In the genomic region with DNA sequence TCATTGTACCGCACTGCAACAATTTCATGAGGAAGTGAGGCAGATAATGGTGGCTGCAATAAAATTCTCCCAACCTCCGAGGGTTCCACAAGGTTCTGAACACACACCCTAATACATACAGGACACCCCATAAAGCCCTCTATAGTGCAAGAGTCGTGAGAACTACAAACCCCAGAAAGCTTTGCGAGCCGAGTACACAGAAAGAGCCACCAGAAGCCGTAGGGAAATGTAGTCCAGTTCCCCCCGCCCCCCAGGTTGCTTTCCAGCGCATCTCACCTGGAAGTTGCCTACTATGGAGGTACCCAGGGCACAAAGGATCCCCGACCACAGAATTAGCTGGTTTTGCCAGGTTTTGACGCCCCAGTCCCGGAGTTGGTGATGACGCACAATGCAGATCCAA, we compare ENCODE assay signal across 8 mouse cellular contexts. TPM values are rescaled to one million over a fixed set of nuclear protein-coding genes. Genes with fewer than 3 reads are reported as not detected.
A peak's percentile ranks its signal among the peaks of the same experiment; 100 is the strongest.
DNase-seq lines count a peak whose midpoint lies in the region; ATAC-seq and TF ChIP-seq lines count a peak whose summit lies in the region.

No protein-coding gene starts in this region.

- 41% methylated on average over 12 of the region's 12 CpGs for WGBS in forebrain, embryonic 11.5 days
- WGBS in intestine, postnatal 0 days: 25% methylated on average over 12 of the region's 12 CpGs
- whole genome bisulfite sequencing in lung, adult 2 months: 33% methylated on average over 12 of the region's 12 CpGs

- no peak overlapping the region for H3K4me3 ChIP-seq in CH12.LX (replicated peaks in 1 of 3; ENCODE audit: low read depth in 2 of 3, low read length in 2 of 3, poor library complexity in 1 of 3)
- H3K4me3 ChIP-seq in forebrain, embryonic 11.5 days (ENCODE audit: low read depth, low read length): peak overlapping the region; percentile 18; the same call in 1 of the 2 replicates
- peak overlapping the region; percentile 45 for H3K4me3 ChIP-seq in intestine, postnatal 0 days (ENCODE audit: low read depth, low read length)
- H3K4me3 ChIP-seq in lung, adult 2 months (replicated peaks; ENCODE audit: extremely low read depth, low read depth, low read length): peak overlapping the region; percentile 60

- no peak overlapping the region for H3K4me2 ChIP-seq in CH12.LX (ENCODE audit: insufficient read depth, low read depth, poor library complexity, severe bottlenecking)
- peak overlapping the region; percentile 39 for H3K4me2 ChIP-seq in forebrain, embryonic 11.5 days (ENCODE audit: low read depth, low read length, severe bottlenecking)
- H3K4me2 ChIP-seq in intestine, postnatal 0 days (replicated peaks; ENCODE audit: low read depth): peak overlapping the region; percentile 77

- H3K9ac ChIP-seq in CH12.LX (ENCODE audit: insufficient read depth, low read depth): no peak overlapping the region
- peak overlapping the region; percentile 33; the same call in 1 of the 2 replicates for H3K9ac ChIP-seq in forebrain, embryonic 11.5 days (ENCODE audit: low read length)
- H3K9ac ChIP-seq in intestine, postnatal 0 days (ENCODE audit: low read depth, low read length): peak overlapping the region; percentile 50

- TF ChIP-seq POLR2A in CH12.LX (IDR thresholded peaks at IDR 0.05; ENCODE audit: low read depth, low read length): no peak
- TF ChIP-seq POLR2A in lung, adult 2 months (IDR thresholded peaks at IDR 0.05; ENCODE audit: borderline replicate concordance, extremely low read depth, low read depth, low read length): no peak

- H3K27ac ChIP-seq in CH12.LX (ENCODE audit: insufficient read depth, low read depth): no peak overlapping the region
- H3K27ac ChIP-seq in forebrain, embryonic 11.5 days (ENCODE audit: low read depth, low read length): no peak overlapping the region
- H3K27ac ChIP-seq in intestine, postnatal 0 days (ENCODE audit: low read depth, low read length): peak overlapping the region; percentile 82

- dilution Hi-C loops in CH12.LX (cut with MboI; ENCODE audit: extremely low pct_ligation_motif_present, extremely low pct_unique_long_range_greater_than_20kb, low sequenced_read_pairs): no loop called here

- no peaks in the 10 kb centered on the region for H3K36me3 ChIP-seq in CH12.LX (replicated peaks in 1 of 2; ENCODE audit: control insufficient read depth in 1 of 2, insufficient read depth in 1 of 2, low read length in 1 of 2)
- no peaks in the 10 kb centered on the region for H3K36me3 ChIP-seq in forebrain, embryonic 11.5 days (ENCODE audit: control insufficient read depth, insufficient read depth, low read length)
- H3K36me3 ChIP-seq in intestine, postnatal 0 days (ENCODE audit: control insufficient read depth, insufficient read depth): peaks cover 3% of the 10 kb centered on the region; the same call in 1 of the 2 replicates

- in situ Hi-C loops in CH12.LX (cut with MboI; ENCODE audit: low pct_ligation_motif_present, low pct_unique_long_range_greater_than_20kb, low sequenced_read_pairs): no loop called here

- H3K27me3 ChIP-seq in CH12.LX (replicated peaks): no peaks in the 10 kb centered on the region
- no peaks in the 10 kb centered on the region for H3K27me3 ChIP-seq in forebrain, embryonic 11.5 days (ENCODE audit: control insufficient read depth, insufficient read depth, low read length)
- H3K27me3 ChIP-seq in intestine, postnatal 0 days (replicated peaks; ENCODE audit: control insufficient read depth, insufficient read depth, low read length): no peaks in the 10 kb centered on the region

- peak; percentile 39 for DNase-seq in embryo, embryonic 11 days
- DNase-seq in embryo, embryonic 10 days (ENCODE audit: low spot score): no peak
- DNase-seq in CH12.LX (ENCODE audit: extremely low read depth): no peak
- no peak for DNase-seq in forebrain, embryonic 11.5 days (ENCODE audit: low spot score)
- peak; percentile 34 for DNase-seq in lung, adult 2 months
- DNase-seq in urinary bladder, postnatal 25 days (ENCODE audit: low spot score): no peak

- ATAC-seq in forebrain, embryonic 11.5 days (replicated peaks; ENCODE audit: low FRiP score): no peak
- no peak for ATAC-seq in intestine, postnatal 0 days
- ATAC-seq in neutrophil, adult 5-6 weeks (ENCODE audit: extremely low read depth, insufficient number of reproducible peaks, low FRiP score, poor library complexity, severe bottlenecking): peak; percentile 54

- no peak for TF ChIP-seq RAD21 in CH12.LX (IDR thresholded peaks at IDR 0.05; ENCODE audit: low read depth, low read length)

- no peak for TF ChIP-seq CTCF in CH12.LX (conservative IDR thresholded peaks at IDR 0.05 in 1 of 2, IDR thresholded peaks at IDR 0.05 in 1 of 2; ENCODE audit: low read depth in 2 of 2, low read length in 2 of 2)
- TF ChIP-seq CTCF in intestine, postnatal 0 days (IDR thresholded peaks at IDR 0.05; ENCODE audit: low read depth): no peak
- no peak for TF ChIP-seq CTCF in lung, adult 2 months (IDR thresholded peaks at IDR 0.05; ENCODE audit: insufficient read depth, low read length)

- TF ChIP-seq EP300 in CH12.LX (IDR thresholded peaks at IDR 0.05; ENCODE audit: low read length): no peak

- H3K4me1 ChIP-seq in CH12.LX (ENCODE audit: control insufficient read depth in 1 of 2, insufficient read depth in 2 of 2): peaks cover 0 to 29% of the 10 kb centered on the region in 2 experiments; a peak in 2 of 4 replicates
- H3K4me1 ChIP-seq in forebrain, embryonic 11.5 days (replicated peaks; ENCODE audit: control insufficient read depth, insufficient read depth, low read length): no peaks in the 10 kb centered on the region
- peaks cover 10% of the 10 kb centered on the region for H3K4me1 ChIP-seq in intestine, postnatal 0 days (replicated peaks; ENCODE audit: control insufficient read depth, insufficient read depth, low read length)
- no peaks in the 10 kb centered on the region for H3K4me1 ChIP-seq in lung, adult 2 months (ENCODE audit: control insufficient read depth, insufficient read depth, low read length)

- no peaks in the 10 kb centered on the region for H3K79me2 ChIP-seq in CH12.LX (replicated peaks; ENCODE audit: control insufficient read depth, extremely low read depth, insufficient read depth, poor library complexity, severe bottlenecking)

- no peaks in the 10 kb centered on the region for H3K9me3 ChIP-seq in CH12.LX (replicated peaks; ENCODE audit: low read length)
- H3K9me3 ChIP-seq in forebrain, embryonic 11.5 days (ENCODE audit: control insufficient read depth, low read length): no peaks in the 10 kb centered on the region
- no peaks in the 10 kb centered on the region for H3K9me3 ChIP-seq in intestine, postnatal 0 days (ENCODE audit: control insufficient read depth)

TF ChIP-seq in CH12.LX, 34 proteins besides CTCF, POLR2A, EP300 and RAD21:
- TF ChIP-seq KAT2A (IDR thresholded peaks at IDR 0.05; ENCODE audit: insufficient replicate concordance, low read length): 0 out of 2 replicates have a peak, but pooled peaks have one; percentile 27
- no peak for TF ChIP-seq ETS1 (conservative IDR thresholded peaks at IDR 0.05; ENCODE audit: low read depth, low read length)
- TF ChIP-seq HCFC1 (IDR thresholded peaks at IDR 0.05; ENCODE audit: low read depth, low read length): peak; percentile 85

RNA-seq across cellular contexts. Expression of gene Tmem150b, which starts 1.5 kb away (rescaled TPM):
- 0.04 TPM in 1 of 2 replicates, not detected in the other for total RNA-seq in CH12.LX (2012; rRNA removed)
- 0.15 TPM in 1 of 2 replicates, not detected in the other for total RNA-seq in CH12.LX (2014; rRNA removed)
- 0.12 and 0.17 TPM in 2 replicates for polyA plus RNA-seq in CH12.LX (2012; ENCODE audit: insufficient read length, low read depth)
- 0.13 and 0.19 TPM in 2 replicates for polyA plus RNA-seq in forebrain, embryonic 11.5 days (2014; fragmentation: Nextera tagmentation; extraction: Ambion mirVana)
- 20.7 and 21.5 TPM in 2 replicates for polyA plus RNA-seq in intestine, postnatal 0 days (2015; fragmentation: Nextera tagmentation; extraction: Ambion mirVana)
- 3.2 and 3.8 TPM in 2 replicates for polyA plus RNA-seq in lung, adult 2 months (2012; rRNA removed)
- total RNA-seq in neutrophil, adult 5-6 weeks (2017): 0.35 and 0.37 TPM in 2 replicates

RNA-seq across cellular contexts. Expression of gene Kmt5c, which starts 16.4 kb away (rescaled TPM):
- total RNA-seq in CH12.LX (2012; rRNA removed) (27.4 and 41.2 TPM in 2 replicates), CH12.LX (2014; rRNA removed) (41.3 and 44.0 TPM in 2 replicates)
- polyA plus RNA-seq in CH12.LX (2012; ENCODE audit: insufficient read length, low read depth): 46.7 and 52.4 TPM in 2 replicates
- 88.1 and 89.4 TPM in 2 replicates for polyA plus RNA-seq in forebrain, embryonic 11.5 days (2014; fragmentation: Nextera tagmentation; extraction: Ambion mirVana)
- polyA plus RNA-seq in intestine, postnatal 0 days (2015; fragmentation: Nextera tagmentation; extraction: Ambion mirVana): 35.8 and 40.2 TPM in 2 replicates
- polyA plus RNA-seq in lung, adult 2 months (2012; rRNA removed): 92.5 and 104 TPM in 2 replicates
- 77.0 and 85.7 TPM in 2 replicates for total RNA-seq in neutrophil, adult 5-6 weeks (2017)

RNA-seq across cellular contexts. Expression of gene Cox6b2, which starts 29.4 kb away (rescaled TPM):
- total RNA-seq in CH12.LX (2012; rRNA removed) (not detected in 2 replicates), CH12.LX (2014; rRNA removed) (not detected in 2 replicates)
- not detected in 2 replicates for polyA plus RNA-seq in CH12.LX (2012; ENCODE audit: insufficient read length, low read depth)
- polyA plus RNA-seq in forebrain, embryonic 11.5 days (2014; fragmentation: Nextera tagmentation; extraction: Ambion mirVana): 29.9 and 33.7 TPM in 2 replicates
- 48.5 and 48.8 TPM in 2 replicates for polyA plus RNA-seq in intestine, postnatal 0 days (2015; fragmentation: Nextera tagmentation; extraction: Ambion mirVana)
- 52.7 and 87.5 TPM in 2 replicates for polyA plus RNA-seq in lung, adult 2 months (2012; rRNA removed)
- total RNA-seq in neutrophil, adult 5-6 weeks (2017): not detected in 2 replicates

RNA-seq across cellular contexts. Expression of gene Brsk1, which starts 33.1 kb away (rescaled TPM):
- total RNA-seq in CH12.LX (2012; rRNA removed): 0.21 and 0.25 TPM in 2 replicates
- not detected in 2 replicates for total RNA-seq in CH12.LX (2014; rRNA removed)
- not detected in 2 replicates for polyA plus RNA-seq in CH12.LX (2012; ENCODE audit: insufficient read length, low read depth)
- polyA plus RNA-seq in forebrain, embryonic 11.5 days (2014; fragmentation: Nextera tagmentation; extraction: Ambion mirVana): 2.8 and 3.1 TPM in 2 replicates
- polyA plus RNA-seq in intestine, postnatal 0 days (2015; fragmentation: Nextera tagmentation; extraction: Ambion mirVana): 0.89 and 0.98 TPM in 2 replicates
- polyA plus RNA-seq in lung, adult 2 months (2012; rRNA removed): 4.1 and 4.9 TPM in 2 replicates
- total RNA-seq in neutrophil, adult 5-6 weeks (2017): not detected in 2 replicates

RNA-seq across cellular contexts. Expression of gene Hspbp1, which starts 38.6 kb away (rescaled TPM):
- total RNA-seq in CH12.LX (2012; rRNA removed) (131 and 136 TPM in 2 replicates), CH12.LX (2014; rRNA removed) (92.3 and 98.8 TPM in 2 replicates)
- polyA plus RNA-seq in CH12.LX (2012; ENCODE audit: insufficient read length, low read depth): 82.7 and 90.6 TPM in 2 replicates
- polyA plus RNA-seq in forebrain, embryonic 11.5 days (2014; fragmentation: Nextera tagmentation; extraction: Ambion mirVana): 115 TPM in 2 replicates
- 43.3 and 45.6 TPM in 2 replicates for polyA plus RNA-seq in intestine, postnatal 0 days (2015; fragmentation: Nextera tagmentation; extraction: Ambion mirVana)
- polyA plus RNA-seq in lung, adult 2 months (2012; rRNA removed): 38.8 and 39.6 TPM in 2 replicates
- 10.5 and 17.3 TPM in 2 replicates for total RNA-seq in neutrophil, adult 5-6 weeks (2017)

Comparison
In these comparisons a context has a peak if more than half of its experiments do, and no peak if none do; other contexts are left out.
1. DNase-seq: peak in embryo, embryonic 11 days (single experiment) and lung, adult 2 months (single experiment); none in embryo, embryonic 10 days (single experiment), CH12.LX (single experiment), forebrain, embryonic 11.5 days (single experiment) and urinary bladder, postnatal 25 days (single experiment).
2. H3K4me3 ChIP-seq: peak in forebrain, embryonic 11.5 days (single experiment), intestine, postnatal 0 days (single experiment) and lung, adult 2 months (single experiment); none in CH12.LX (0 of 3).
3. RNA of gene Cox6b2, which starts 29.4 kb away (polyA plus RNA-seq): 52.7 to 87.5 TPM in lung, adult 2 months, 48.5 to 48.8 TPM in intestine, postnatal 0 days and 29.9 to 33.7 TPM in forebrain, embryonic 11.5 days; not detected in CH12.LX; every median in the first group is over 10 times any median in the second.